Mouse (Mus musculus) adipose tissue, adult 10 weeks (tissue): ENCODE data around the gene Trir. TPM values are rescaled to one million over a fixed set of nuclear protein-coding genes. Genes with fewer than 3 reads are reported as not detected.

ENCODE experiments used
- polyA plus RNA-seq: library from polyadenylated mRNA; stranded (reverse); fragments of 350-450 nt; fragmentation: Illumina TruSeq; extraction: RNeasy Lipid Tissue Mini Kit (QIAGEN cat#74804); gene quantifications from one replicate; pipeline ENCODE4 v1.2.3, GENCODE M21; 2014; ENCODE audit warnings: low read depth, low replicate concordance

Trir gene
- polyA plus RNA-seq = 87.2 TPM

GRCm38 (mm10) chr8:85026670-85027515 lies at the start of gene Trir:
TSS of gene Trir (plus strand) at chr8:85026823.

GRCm38 (mm10) chr8:84978248-84978940 lies 48.2 kb upstream of the Trir start, which contains the start of gene Junb:
TSS of gene Junb (minus strand) at chr8:84978718.

GRCm38 (mm10) chr8:84990349-84990748 lies 36.3 kb upstream of the Trir start, which contains the start of gene Hook2:
TSS of gene Hook2 (plus strand) at chr8:84990603.

GRCm38 (mm10) chr8:85014431-85014830 lies 12.2 kb upstream of the Trir start, which contains the start of gene Best2:
TSS of gene Best2 (minus strand) at chr8:85014531.

GRCm38 (mm10) chr8:85025098-85025932 lies 1.3 kb upstream of the Trir start, which contains the start of gene Asna1:
TSS of gene Asna1 (minus strand) at chr8:85025281.

GRCm38 (mm10) chr8:85036718-85037365 lies 10.2 kb downstream of the Trir start, which contains the start of gene Tnpo2:
TSS of gene Tnpo2 (plus strand) at chr8:85036915.

GRCm38 (mm10) chr8:85059879-85060616 lies 33.4 kb downstream of the Trir start, which contains the start of gene Fbxw9:
TSS of gene Fbxw9 (plus strand) at chr8:85060055.

GRCm38 (mm10) chr8:85067982-85068381 lies 41.4 kb downstream of the Trir start, which contains the start of gene Gm5741:
TSS of gene Gm5741 (minus strand) at chr8:85067982.

GRCm38 (mm10) chr8:85071514-85072281 lies 45.1 kb downstream of the Trir start, which contains the start of gene Dhps:
TSS of gene Dhps (plus strand) at chr8:85071757.

Other genes with a start within 250 kb of the Trir start
- 69.9 TPM for gene Nfix, start 226.5 kb upstream of the Trir start, polyA plus RNA-seq
- 6.5 TPM for gene Dand5, start 204.0 kb upstream of the Trir start, polyA plus RNA-seq
- 13.5 TPM for gene Gadd45gip1, start 195.3 kb upstream of the Trir start, polyA plus RNA-seq
- 56.6 TPM for gene Rad23a, start 186.2 kb upstream of the Trir start, polyA plus RNA-seq
- 1,480 TPM for gene Calr, start 179.9 kb upstream of the Trir start, polyA plus RNA-seq
- 31.3 TPM for gene Farsa, start 169.8 kb upstream of the Trir start, polyA plus RNA-seq
- 21.8 TPM for gene Syce2, start 154.7 kb upstream of the Trir start, polyA plus RNA-seq
- gene Gcdh, start 132.9 kb upstream of the Trir start, polyA plus RNA-seq = 45.3 TPM
- 0.34 TPM for gene Klf1, start 124.9 kb upstream of the Trir start, polyA plus RNA-seq
- 46.1 TPM for gene Dnase2a, start 118.3 kb upstream of the Trir start, polyA plus RNA-seq
- 0.45 TPM for gene Mast1, start 89.5 kb upstream of the Trir start, polyA plus RNA-seq
- not detected for gene Rtbdn, start 79.8 kb upstream of the Trir start, polyA plus RNA-seq
- gene Gm49661, start 57.4 kb upstream of the Trir start, polyA plus RNA-seq = 6.1 TPM
- gene Prdx2, start 57.2 kb upstream of the Trir start, polyA plus RNA-seq = 210 TPM
- gene Rnaseh2a, start 57.1 kb upstream of the Trir start, polyA plus RNA-seq = 64.5 TPM
- 44.8 TPM for gene Junb, start 48.1 kb upstream of the Trir start, polyA plus RNA-seq
- gene Hook2, start 36.2 kb upstream of the Trir start, polyA plus RNA-seq = 30.4 TPM
- gene Best2, start 12.3 kb upstream of the Trir start, polyA plus RNA-seq = not detected
- 81.0 TPM for gene Asna1, start 1.5 kb upstream of the Trir start, polyA plus RNA-seq
- 46.5 TPM for gene Tnpo2, start 10.1 kb downstream of the Trir start, polyA plus RNA-seq
- gene Fbxw9, start 33.2 kb downstream of the Trir start, polyA plus RNA-seq = 31.5 TPM
- gene Gm5741, start 41.2 kb downstream of the Trir start, polyA plus RNA-seq = not detected
- gene Dhps, start 44.9 kb downstream of the Trir start, polyA plus RNA-seq = 25.9 TPM
- gene Wdr83os, start 53.9 kb downstream of the Trir start, polyA plus RNA-seq = 89.8 TPM
- 23.2 TPM for gene Wdr83, start 54.5 kb downstream of the Trir start, polyA plus RNA-seq
- 115 TPM for gene Man2b1, start 56.4 kb downstream of the Trir start, polyA plus RNA-seq
- 5.5 TPM for gene Zfp791, start 96.3 kb downstream of the Trir start, polyA plus RNA-seq
- gene Cks1brt, start 125.1 kb downstream of the Trir start, polyA plus RNA-seq = not detected
- not detected for gene Olfr371, start 199.2 kb downstream of the Trir start, polyA plus RNA-seq